Mouse (Mus musculus): Measurements from ENCODE around the gene Sympk.

GRCm38 (mm10) chr7:19046286-19047069 lies 22.3 kb downstream of the Sympk start:
- TF ChIP-seq CTCF (IDR thresholded peaks at IDR 0.05; ENCODE audit: insufficient read depth, low read depth, low read length), result no peak
- no peak for TF ChIP-seq POLR2A (IDR thresholded peaks at IDR 0.05; ENCODE audit: insufficient read depth, low read depth, low read length)

All from olfactory bulb, adult 2 months (tissue).